Mouse (Mus musculus) olfactory bulb, adult 2 months (tissue): ENCODE data around the gene Psmb9. TPM values are rescaled to one million over a fixed set of nuclear protein-coding genes. Genes with fewer than 3 reads are reported as not detected.

ENCODE experiments used
- H3K27ac ChIP-seq: fragments of 200-500 bp; 2 replicates; pipeline ENCODE4 v1.5.1; 2012; ENCODE audit warnings: low read depth, low read length; ENCODE audit not compliant: insufficient read depth
- H3K4me1 ChIP-seq: fragments of 200-500 bp; 2 replicates; pipeline ENCODE4 v1.6.1; 2012; ENCODE audit warnings: low read length; ENCODE audit not compliant: control insufficient read depth, insufficient read depth
- H3K4me3 ChIP-seq: fragments of 200-500 bp; 2 replicates; pipeline ENCODE4 v1.5.1; 2012; ENCODE audit warnings: mild to moderate bottlenecking, low read depth, low read length, moderate library complexity; ENCODE audit not compliant: insufficient read depth
- CTCF ChIP-seq: fragments of 200-500 bp; IDR thresholded peaks from 2 replicates; pipeline ENCODE4 v1.5.1; 2012; ENCODE audit warnings: low read depth, mild to moderate bottlenecking, low read length, moderate library complexity; ENCODE audit not compliant: insufficient read depth
- POLR2A ChIP-seq: fragments of 200-500 bp; IDR thresholded peaks from 2 replicates; pipeline ENCODE4 v1.6.1; 2012; ENCODE audit warnings: mild to moderate bottlenecking, low read depth, low read length, moderate library complexity; ENCODE audit not compliant: insufficient read depth
- WGBS: fragments of 180-500 bp; shearing (Covaris S2); methylation state at CpG from one replicate; pipeline ENCODE4 v1.1.7; 2018; 5-methylcytosine and 5-hydroxymethylcytosine counted together
- polyA plus RNA-seq: library from polyadenylated mRNA; stranded (reverse); fragments of >200 nt; gene quantifications from 2 replicates; pipeline ENCODE4 v1.2.4, GENCODE M21; 2012; ENCODE audit warnings: low replicate concordance; ENCODE audit not compliant: missing spikeins, insufficient read depth, insufficient read length

Gene Psmb9
- polyA plus RNA-seq, 1 experiment: 272 TPM

GRCm38 (mm10) chr17:34192852-34193251 is 5.3 kb upstream of the Psmb9 start:
- Histone ChIP-seq H3K4me1 (peaks cover 16% of the 10 kb centered on the region), H3K4me3 (no peak overlapping the region), H3K27ac (no peak overlapping the region)
- WGBS: 36% methylated on average over 16 of the region's 16 CpGs
- TF ChIP-seq POLR2A: no peak
- TF ChIP-seq CTCF: no peak

- TF ChIP-seq CTCF (no peak), POLR2A (no peak)
Observed at GRCm38 (mm10) chr17:34188986-34189385, 1.4 kb upstream of the Psmb9 start.

DNA sequence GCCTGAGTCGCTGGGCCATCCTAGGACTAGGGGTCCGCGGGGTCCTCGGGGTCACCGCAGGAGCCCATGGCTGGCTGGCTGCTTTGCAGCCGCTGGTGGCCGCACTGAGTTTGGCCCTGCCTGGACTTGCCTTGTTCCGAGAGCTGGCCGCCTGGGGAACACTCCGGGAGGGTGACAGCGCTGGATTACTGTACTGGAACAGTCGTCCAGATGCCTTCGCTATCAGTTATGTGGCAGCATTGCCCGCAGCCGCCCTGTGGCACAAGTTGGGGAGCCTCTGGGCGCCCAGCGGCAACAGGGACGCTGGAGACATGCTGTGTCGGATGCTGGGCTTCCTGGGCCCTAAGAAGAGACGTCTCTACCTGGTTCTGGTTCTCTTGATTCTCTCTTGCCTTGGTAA is 446 bp upstream of the Psmb9 start:
- 5% methylated on average over 20 of the region's 20 CpGs for WGBS
- Histone ChIP-seq H3K27ac (no peak overlapping the region), H3K4me3 (peak overlapping the region; percentile 67)

More at GRCm38 (mm10) chr17:34188986-34189385, 1.4 kb upstream of the Psmb9 start:
- H3K27ac ChIP-seq: no peak overlapping the region
- 88% methylated on average over 6 of the region's 6 CpGs for WGBS
- H3K4me1 ChIP-seq: peaks cover 20% of the 10 kb centered on the region
- H3K4me3 ChIP-seq: no peak overlapping the region

GRCm38 (mm10) chr17:34186885-34187260 is 691 bp downstream of the Psmb9 start:
- Histone ChIP-seq H3K4me1 (peaks cover 20% of the 10 kb centered on the region), H3K4me3 (peak overlapping the region; percentile 67), H3K27ac (no peak overlapping the region)
- no peak for TF ChIP-seq POLR2A
- TF ChIP-seq CTCF: no peak
- WGBS: 3% methylated on average over 14 of the region's 14 CpGs

More for the DNA sequence above, 446 bp upstream of the Psmb9 start:
- peaks cover 20% of the 10 kb centered on the region for H3K4me1 ChIP-seq
- no peak for TF ChIP-seq CTCF
- TF ChIP-seq POLR2A: no peak

GRCm38 (mm10) chr17:34185526-34185925 is 2.0 kb downstream of the Psmb9 start:
- H3K4me1 ChIP-seq: peaks cover 20% of the 10 kb centered on the region

DNA sequence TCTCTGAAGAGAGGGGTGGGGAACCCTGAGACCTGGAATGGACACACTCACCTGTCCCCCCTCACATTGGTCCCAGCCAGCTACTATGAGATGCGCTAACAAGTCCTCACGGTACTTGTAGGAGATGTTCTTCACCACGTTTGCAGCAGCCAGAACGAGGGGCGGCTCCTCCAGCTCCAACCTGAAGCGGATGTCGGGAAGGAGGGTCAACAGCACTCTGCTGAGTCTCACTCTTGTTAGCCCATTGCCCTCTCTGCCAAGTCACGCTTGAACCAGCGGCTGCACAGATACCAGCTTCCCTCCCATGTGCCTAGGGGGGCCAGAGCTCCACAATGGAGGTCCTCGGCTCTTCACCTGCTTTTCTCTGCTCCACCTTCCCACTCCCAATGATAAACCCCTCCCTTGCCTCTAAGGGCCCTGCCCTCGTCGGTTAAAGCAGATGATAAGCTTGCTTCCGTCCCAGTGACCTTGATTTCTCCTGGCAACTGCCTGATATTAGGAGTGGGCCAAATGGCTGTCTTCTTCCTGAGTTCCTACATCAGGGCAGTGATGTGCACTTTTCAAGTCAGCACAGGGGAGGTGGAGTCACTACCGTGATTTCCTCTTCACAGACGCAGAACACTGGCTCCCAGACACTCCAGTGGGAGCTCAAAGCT is 3.9 kb downstream of the Psmb9 start:
- no peak overlapping the region for H3K4me3 ChIP-seq
- H3K27ac ChIP-seq: no peak overlapping the region
- TF ChIP-seq CTCF (no peak), POLR2A (no peak)
- H3K4me1 ChIP-seq: peaks cover 16% of the 10 kb centered on the region
- 71% methylated on average over 15 of the region's 15 CpGs for WGBS

More at GRCm38 (mm10) chr17:34185526-34185925, 2.0 kb downstream of the Psmb9 start:
- no peak overlapping the region for H3K27ac ChIP-seq
- H3K4me3 ChIP-seq: no peak overlapping the region
- no peak for TF ChIP-seq POLR2A
- no peak for TF ChIP-seq CTCF
- WGBS: 93% methylated on average over 9 of the region's 9 CpGs

- Histone ChIP-seq H3K4me1 (no peaks in the 10 kb centered on the region), H3K4me3 (no peak overlapping the region), H3K27ac (no peak overlapping the region)
- WGBS: 68% methylated on average over 13 of the region's 13 CpGs
- TF ChIP-seq POLR2A (no peak), CTCF (no peak)
Observed at GRCm38 (mm10) chr17:34179913-34180859, 7.4 kb downstream of the Psmb9 start.

- 63% methylated on average over 6 of the region's 6 CpGs for WGBS
- TF ChIP-seq POLR2A: no peak
- TF ChIP-seq CTCF: no peak
- Histone ChIP-seq H3K4me3 (no peak overlapping the region), H3K27ac (no peak overlapping the region), H3K4me1 (no peaks in the 10 kb centered on the region)
Observed at GRCm38 (mm10) chr17:34179019-34179418, 8.5 kb downstream of the Psmb9 start.

GRCm38 (mm10) chr17:34177179-34177578 is 10.4 kb downstream of the Psmb9 start:
- WGBS: 75% methylated on average over 4 of the region's 4 CpGs
- H3K27ac ChIP-seq: no peak overlapping the region
- H3K4me3 ChIP-seq: no peak overlapping the region
- no peaks in the 10 kb centered on the region for H3K4me1 ChIP-seq
- no peak for TF ChIP-seq CTCF
- TF ChIP-seq POLR2A: no peak

DNA sequence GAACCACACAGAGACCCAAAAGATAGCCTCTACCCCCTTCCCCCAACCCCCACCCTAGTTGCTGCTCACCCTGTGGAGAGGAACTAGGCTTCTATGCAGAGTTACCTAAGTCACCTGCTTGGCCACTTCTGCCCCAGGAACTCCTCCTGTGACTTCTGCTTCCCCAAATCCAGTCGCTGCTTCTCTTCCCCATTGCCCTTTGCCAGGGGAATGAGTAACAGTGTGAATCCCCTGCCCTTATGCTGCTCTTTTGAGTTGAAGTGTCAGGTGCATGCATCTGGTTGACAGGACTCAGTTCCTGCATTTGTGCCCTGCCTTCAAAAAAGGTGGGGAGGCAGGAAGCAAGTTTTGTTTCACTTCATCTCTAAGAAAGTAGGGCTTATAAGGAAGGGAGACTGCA is 13.5 kb downstream of the Psmb9 start:
- TF ChIP-seq CTCF (no peak), POLR2A (no peak)
- Histone ChIP-seq H3K4me1 (no peaks in the 10 kb centered on the region), H3K27ac (no peak overlapping the region), H3K4me3 (no peak overlapping the region)
- WGBS: 61% methylated on average over 1 of the region's 1 CpGs
